Mouse (Mus musculus) layer of hippocampus, adult 11-12 months (tissue): ENCODE measurements around the gene Rhno1.
A peak's percentile ranks its signal among the peaks of the same experiment; 100 is the strongest.

ENCODE experiments used
- DNase-seq: peaks from one replicate; pipeline ENCODE4 v3.0.0; 2022; ENCODE audit warnings: low spot score

Gene Rhno1

DNA sequence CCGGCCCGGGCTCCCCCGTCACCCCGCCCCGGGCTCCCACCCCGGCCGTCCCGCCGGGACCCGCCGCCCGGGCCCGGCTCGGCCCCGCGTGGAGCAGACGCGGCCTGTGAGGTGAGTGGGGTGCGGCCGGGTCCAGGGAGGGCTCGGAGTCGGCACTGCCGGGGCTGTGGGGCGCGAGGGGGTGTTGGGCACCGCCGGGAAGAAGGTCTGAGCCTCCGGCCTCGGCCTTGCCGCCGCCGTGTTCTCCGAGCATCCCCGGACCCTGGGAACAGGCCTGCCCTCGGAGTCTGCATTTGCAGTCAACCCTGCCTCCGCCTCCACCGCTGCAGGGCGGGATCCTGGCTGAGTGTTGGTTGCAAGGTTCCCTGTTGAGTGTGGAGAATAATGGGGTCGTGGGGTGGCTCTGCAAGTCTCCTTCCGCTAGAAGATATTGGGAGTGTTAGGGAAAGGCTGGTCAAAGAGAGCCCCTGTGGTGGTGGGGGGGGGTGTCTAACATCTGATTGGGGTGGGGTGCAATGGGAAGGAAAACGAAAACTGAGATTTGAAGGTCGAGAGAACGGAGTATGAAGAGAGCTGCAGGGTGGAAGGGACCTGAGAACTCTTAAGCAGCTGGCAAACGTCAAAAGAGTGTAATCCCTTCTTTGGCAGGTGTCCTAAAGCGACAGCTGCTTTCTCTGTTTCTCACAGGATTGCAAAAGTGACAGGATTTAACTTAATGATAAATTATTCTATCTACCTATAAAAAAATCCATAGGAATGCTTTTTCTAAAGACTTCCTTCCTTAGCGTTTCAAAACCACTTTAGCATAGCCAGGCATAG, 505 bp upstream of the Rhno1 start:
- no peak for DNase-seq

GRCm38 (mm10) chr6:128361901-128362300, 810 bp downstream of the Rhno1 start:
- DNase-seq: no peak

DNA sequence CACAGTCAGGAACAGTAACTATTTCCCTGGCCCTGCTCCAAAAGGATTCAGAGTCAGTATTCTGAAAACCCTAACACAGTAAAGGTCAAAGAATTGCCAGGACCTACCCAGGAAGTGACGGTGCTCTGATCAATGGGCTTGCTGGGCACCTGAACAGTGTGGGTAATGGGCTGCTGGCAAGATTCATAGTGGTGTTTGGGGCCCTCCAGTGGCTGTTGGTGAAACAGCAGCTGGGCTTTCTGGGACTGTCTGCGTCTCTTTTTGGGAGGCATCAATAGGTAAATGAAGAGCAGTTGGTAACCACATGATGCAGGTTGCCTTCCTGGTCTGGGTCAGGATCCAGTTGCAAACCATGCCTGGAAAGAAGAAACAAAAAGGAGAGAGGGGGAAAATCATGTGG, 3.7 kb downstream of the Rhno1 start:
- DNase-seq: peak; percentile 83

- peak; percentile 97 for DNase-seq
Observed at GRCm38 (mm10) chr6:128355726-128356416, 6.8 kb downstream of the Rhno1 start, which contains the start of gene Tulp3. Tulp3 (minus strand) TSS chr6:128355851.

DNA sequence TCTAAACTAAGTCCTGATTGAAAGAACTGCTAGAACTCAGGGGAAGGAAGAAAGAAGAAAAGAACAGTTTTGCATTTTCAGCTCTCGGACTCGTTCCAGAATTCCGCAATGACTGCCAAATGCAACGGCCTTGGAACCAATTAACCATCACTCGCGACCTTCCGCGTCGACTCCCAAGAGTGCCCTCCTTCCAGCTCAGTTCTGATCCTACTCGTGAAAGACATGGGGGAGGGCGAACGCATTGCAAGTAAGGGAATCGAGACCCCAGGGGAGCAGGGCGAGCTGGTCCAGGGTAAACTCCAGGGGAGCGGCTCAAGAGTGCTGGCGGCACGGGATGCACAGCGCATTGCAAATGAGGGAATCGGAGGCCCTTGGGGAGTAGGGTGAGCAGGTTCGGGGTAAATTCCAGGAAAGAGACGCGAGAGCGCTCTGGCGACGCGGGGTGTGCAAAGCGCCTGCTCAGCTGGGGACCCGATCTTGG, 7.5 kb downstream of the Rhno1 start:
- DNase-seq: peak; percentile 62

GRCm38 (mm10) chr6:128354140-128354539, 8.6 kb downstream of the Rhno1 start:
- DNase-seq: no peak

DNA sequence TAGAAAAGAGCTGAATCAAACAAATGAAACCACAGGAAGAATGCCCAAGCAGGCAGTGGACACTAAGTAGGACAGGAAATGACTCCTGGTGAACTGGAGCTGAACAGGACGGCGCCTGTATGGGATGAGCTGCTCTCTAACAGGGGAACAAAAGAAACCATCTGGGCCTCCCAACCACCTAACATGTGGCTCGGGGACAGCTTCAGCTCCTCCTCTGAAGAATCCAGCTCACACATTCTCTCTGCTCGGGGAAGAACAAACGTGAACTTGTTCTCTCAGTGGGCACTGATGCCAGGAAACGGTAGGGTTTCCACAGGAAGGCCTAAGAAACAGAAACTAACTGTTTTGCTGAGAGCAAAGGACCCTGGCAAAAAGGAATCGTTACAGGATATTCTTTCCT, 13.0 kb downstream of the Rhno1 start:
- DNase-seq: peak; percentile 57

- no peak for DNase-seq
Observed at GRCm38 (mm10) chr6:128346782-128347181, 15.9 kb downstream of the Rhno1 start.

- DNase-seq: no peak
Observed at GRCm38 (mm10) chr6:128345623-128346022, 17.1 kb downstream of the Rhno1 start.

DNA sequence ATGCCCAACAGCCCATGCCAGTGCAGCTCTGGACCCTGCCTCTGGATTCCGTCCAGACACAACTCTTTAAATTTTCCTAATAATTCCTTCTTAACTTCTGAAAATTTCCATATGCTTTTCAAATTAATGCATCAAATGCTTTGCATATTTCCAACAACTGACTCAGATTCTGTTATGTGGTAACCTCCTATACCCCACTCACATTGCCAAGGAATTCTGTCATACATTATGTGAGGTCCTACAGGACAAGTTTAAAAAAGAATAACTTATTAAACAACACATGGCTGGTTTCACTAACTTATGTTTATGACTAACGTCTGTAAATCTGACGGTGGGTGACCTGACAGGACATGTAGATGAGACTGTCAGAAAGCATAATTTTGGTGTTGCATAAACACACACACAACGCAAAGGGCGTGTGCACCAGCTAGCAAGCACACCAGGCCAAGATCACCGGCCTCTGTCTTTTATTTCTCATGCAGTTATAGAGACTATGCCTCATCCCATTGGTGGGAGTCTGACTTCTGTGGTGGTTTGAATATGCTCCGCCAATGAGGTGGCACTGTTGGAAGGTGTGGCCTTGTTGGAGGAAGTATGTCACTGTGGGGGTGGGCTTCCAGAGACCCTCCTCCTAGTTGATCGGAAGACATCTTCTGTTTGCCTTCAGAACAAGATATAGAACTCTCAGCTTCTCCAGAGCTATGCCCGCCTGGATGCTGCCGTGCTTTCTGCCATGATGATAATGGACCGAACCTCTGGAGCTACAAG, 20.6 kb downstream of the Rhno1 start:
- no peak for DNase-seq

GRCm38 (mm10) chr6:128338876-128339275, 23.8 kb downstream of the Rhno1 start:
- no peak for DNase-seq

- DNase-seq: no peak
Observed at GRCm38 (mm10) chr6:128337467-128337866, 25.2 kb downstream of the Rhno1 start.

DNA sequence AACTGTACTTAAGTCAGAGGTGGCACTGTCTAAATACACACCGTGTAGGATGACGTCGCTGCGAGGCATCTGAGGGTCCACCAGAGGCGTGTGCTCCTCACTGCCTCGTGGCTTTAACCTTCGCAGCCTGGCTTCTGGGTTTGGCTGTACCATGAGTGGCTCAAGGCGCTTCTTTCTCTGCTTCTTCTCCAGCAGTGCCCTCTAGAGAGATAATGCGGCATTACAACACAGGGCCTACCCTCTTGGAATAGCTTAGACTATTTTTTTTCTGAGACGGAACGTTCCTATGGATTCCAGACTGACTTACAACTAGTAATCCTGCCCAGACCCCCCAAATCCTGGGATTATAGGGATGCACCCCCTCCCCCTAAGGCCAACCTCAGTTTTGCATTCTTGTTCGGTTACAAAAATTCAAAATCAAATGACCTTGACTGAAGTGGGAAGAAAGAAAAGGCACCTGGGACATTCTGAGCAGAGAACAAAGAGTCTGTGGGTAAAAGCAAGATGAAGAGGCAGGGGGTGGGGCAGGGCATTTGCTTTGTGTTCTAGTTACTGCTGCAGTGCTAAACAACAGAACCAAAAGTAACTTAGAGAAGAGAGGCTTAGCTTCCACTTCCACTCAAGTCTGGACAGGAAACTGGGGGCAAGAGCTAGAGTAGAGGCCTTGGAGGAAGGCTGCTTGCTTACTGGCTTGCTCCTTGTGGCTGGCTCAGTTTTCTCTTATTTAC, 28.1 kb downstream of the Rhno1 start:
- DNase-seq: peak; percentile 81

GRCm38 (mm10) chr6:128318317-128318716, 44.4 kb downstream of the Rhno1 start:
- DNase-seq: peak; percentile 76

DNA sequence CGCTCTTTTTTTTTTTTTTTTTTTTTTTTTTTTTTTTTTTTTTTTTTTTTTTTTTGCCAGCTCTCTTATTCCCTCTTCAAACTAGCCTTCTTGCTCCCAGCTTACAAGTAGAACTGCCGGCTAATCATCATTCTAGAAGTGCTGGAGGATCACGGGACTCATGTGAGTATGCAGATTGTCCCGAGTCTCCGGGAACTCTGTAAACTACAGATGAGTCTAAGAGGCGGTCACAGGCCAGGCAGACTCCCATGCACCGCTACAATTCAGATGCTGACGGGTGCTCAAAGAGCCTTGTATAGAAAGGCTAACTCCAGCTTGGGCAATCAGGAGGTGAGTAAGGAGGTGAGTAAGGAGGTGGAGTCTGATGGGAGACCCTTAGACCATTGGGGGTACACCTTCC, 47.1 kb downstream of the Rhno1 start:
- DNase-seq: no peak

- DNase-seq: no peak
Observed at GRCm38 (mm10) chr6:128314796-128315195, 47.9 kb downstream of the Rhno1 start.

- DNase-seq: peak; percentile 28
Observed at GRCm38 (mm10) chr6:128308311-128308710, 54.4 kb downstream of the Rhno1 start.
